Mouse (Mus musculus) spleen, adult 2 months (tissue): ENCODE measurements around the gene Ppp2r1b.

ENCODE experiments used
- CTCF ChIP-seq: fragments of 200-500 bp; IDR thresholded peaks from 2 replicates; pipeline ENCODE4 v1.5.1; 2011; ENCODE audit warnings: mild to moderate bottlenecking, inconsistent platforms; ENCODE audit not compliant: insufficient read depth, insufficient read length, insufficient replicate concordance; ENCODE audit errors: extremely low read depth
- POLR2A ChIP-seq: fragments of 200-500 bp; IDR thresholded peaks from 2 replicates; pipeline ENCODE4 v1.6.1; 2011; ENCODE audit warnings: low read depth, low read length, inconsistent platforms

DNA sequence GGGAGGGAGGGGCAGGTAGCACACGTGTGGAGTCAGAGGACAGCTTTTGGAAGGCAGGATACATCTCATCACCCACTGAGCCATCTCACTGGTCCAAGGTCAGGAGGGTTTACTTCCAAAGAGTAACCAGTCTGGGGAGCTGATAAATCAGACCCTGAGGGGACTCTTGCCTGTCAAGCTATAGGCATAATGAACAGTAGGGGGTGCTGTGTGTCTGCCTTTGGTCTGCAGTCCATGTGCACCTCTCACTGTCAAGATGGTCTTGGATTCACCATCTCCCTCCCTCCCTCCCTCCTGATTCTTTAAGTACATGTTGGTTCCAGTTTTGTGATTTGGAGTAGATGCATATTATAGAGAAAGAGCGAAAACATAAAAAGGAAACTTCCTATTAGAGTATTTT, 44.1 kb upstream of the Ppp2r1b start:
- TF ChIP-seq CTCF: peak; percentile 69; the same call in 1 of the 2 replicates
- TF ChIP-seq POLR2A: no peak
